Mouse (Mus musculus): Measurements from ENCODE around the gene Hook2.

Gene Hook2

GRCm38 (mm10) chr8:84987388-84987787, 3.0 kb upstream of the Hook2 start:
- DNase-seq (ENCODE audit: low spot score) = no peak

DNA sequence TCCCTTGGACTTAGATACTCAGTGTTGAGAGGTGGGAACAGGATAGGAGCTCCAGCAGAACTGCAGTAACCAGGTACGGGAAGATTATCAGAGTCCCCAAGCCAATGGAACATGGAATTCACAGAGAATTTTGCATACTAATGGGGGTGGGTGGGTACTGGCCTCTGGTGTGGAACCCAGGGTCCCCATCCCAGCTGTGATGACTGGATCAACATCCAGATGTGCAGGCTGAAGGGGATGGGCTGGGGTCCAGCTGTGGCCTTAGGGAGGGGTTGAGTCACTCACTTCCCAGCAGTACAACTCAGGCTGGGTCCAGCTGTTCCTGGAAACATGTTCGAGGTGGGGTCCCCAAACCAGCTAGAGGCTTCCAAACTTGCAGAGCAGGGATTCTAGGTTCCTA, 2.5 kb upstream of the Hook2 start:
- DNase-seq (ENCODE audit: low spot score) = no peak

- DNase-seq (ENCODE audit: low spot score) = no peak
Observed at GRCm38 (mm10) chr8:84989311-84989731, 1.1 kb upstream of the Hook2 start.

DNA sequence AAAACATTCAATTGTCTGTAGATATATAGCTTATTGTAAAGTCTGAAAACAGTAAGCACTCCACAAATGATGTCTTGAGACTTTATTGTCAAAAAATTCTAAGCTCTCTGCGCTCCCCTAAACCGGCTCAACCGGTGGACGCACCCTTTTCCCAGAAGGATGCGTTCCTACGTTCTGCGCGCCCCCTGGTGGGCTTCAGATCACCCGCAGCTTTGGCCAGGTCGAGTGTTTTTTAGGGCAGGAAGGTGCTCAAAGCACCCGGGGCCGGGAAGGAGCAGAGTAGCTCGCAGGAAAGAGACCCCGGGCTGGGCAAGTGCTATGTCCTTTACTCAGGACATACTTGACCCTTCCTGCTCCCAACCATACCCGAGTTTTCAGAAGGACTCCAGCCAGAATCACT, 593 bp upstream of the Hook2 start:
- DNase-seq (ENCODE audit: low spot score) = peak; percentile 87

DNA sequence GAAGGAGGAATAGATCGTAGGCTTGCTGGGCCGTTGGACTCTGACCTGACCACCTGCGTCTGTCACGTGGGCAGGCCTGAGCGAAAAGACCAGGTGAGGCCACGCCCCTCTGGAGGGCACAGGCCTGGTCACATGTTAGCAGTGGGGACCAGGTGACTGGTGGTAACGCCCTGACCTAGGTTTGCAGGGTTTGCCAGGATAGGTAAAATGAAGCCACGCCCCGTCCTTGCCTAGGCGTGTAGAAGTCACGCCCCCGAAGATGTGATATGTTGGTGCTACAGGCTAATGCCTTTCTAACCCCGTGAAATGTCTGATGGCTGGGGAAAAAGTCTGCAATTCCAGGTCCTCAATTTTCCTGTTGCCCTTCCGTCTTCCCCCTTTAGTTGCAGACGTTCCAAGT, 433 bp downstream of the Hook2 start:
- DNase-seq (ENCODE audit: low spot score) = no peak

GRCm38 (mm10) chr8:84994375-84994774, 4.0 kb downstream of the Hook2 start:
- no peak for DNase-seq (ENCODE audit: low spot score)

- no peak for DNase-seq (ENCODE audit: low spot score)
Observed at GRCm38 (mm10) chr8:84995680-84996079, 5.3 kb downstream of the Hook2 start.

- DNase-seq (ENCODE audit: low spot score) = no peak
Observed at GRCm38 (mm10) chr8:84996978-84997377, 6.6 kb downstream of the Hook2 start.

GRCm38 (mm10) chr8:84997649-84998295, 7.4 kb downstream of the Hook2 start:
- DNase-seq (ENCODE audit: low spot score) = no peak

- DNase-seq (ENCODE audit: low spot score) = no peak
Observed at GRCm38 (mm10) chr8:85007686-85008085, 17.3 kb downstream of the Hook2 start.

- DNase-seq (ENCODE audit: low spot score) = no peak
Observed at GRCm38 (mm10) chr8:85011242-85011641, 20.8 kb downstream of the Hook2 start.

- DNase-seq (ENCODE audit: low spot score) = no peak
Observed at GRCm38 (mm10) chr8:85013230-85013840, 22.9 kb downstream of the Hook2 start.

DNA sequence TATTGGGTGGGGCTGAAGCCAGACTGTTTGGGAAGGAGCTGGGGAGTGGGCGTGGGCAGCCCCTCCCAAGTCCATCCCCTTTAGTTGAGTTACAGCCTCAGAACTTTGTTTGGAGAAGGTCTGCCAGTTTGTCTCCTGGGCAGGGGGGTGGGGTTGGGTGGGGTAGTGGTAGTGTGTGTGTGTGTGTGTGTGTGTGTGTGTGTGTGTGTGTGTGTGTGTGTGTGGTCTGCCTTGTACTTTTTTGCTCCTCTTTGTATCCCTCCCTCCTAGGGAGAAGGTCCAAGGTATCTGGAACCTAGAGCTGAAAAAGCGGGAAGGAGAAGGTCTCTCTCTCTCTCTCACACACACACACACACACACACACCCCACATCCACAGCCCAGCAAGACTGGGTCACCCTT, 24.0 kb downstream of the Hook2 start, which contains the start of gene Best2:
Best2 (minus strand) TSS at position 101 of the 400 bp plus-strand sequence.
- DNase-seq (ENCODE audit: low spot score) = no peak

DNA sequence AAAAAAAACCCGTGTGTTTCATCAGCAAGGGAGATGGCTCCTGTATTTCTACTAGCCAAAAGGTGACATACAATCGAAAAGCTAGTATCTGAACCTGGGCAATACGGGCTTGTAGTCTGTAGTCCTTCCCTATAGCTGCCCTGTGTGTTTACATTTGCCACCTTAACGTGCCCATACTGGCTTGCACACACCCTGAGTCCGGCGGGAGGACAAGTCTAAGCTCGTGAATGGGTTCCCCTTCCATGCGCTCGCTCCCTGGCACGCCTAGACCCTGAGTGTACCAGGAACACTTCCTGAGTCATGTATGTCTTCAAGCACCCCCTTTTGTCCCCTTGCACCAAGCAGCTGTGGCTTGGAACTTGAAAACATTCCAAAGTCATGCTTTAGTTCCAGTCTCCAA, 26.3 kb downstream of the Hook2 start:
- DNase-seq (ENCODE audit: low spot score) = no peak

DNA sequence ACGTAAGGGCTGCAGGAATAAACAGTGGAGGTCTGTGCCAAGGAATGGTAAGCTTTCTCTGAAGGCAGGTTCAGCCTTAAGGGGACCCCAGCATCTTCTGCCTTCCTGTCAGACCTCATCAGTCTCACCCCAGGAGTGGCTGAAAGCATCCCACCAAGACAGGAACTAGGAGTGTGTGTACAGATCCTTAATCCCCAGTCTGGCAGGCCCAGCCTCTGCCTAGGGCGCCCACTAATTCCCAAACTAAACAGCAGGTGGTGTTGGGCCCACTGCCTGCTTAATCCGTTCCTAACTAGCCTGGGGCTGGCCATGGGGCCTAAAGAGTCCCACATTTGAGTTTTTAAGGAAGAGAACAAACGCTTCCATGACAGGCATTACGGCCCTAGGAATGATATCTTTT, 26.8 kb downstream of the Hook2 start:
- no peak for DNase-seq (ENCODE audit: low spot score)

- DNase-seq (ENCODE audit: low spot score) = no peak
Observed at GRCm38 (mm10) chr8:85021514-85022055, 31.2 kb downstream of the Hook2 start.

- DNase-seq (ENCODE audit: low spot score) = no peak
Observed at GRCm38 (mm10) chr8:85023846-85024245, 33.4 kb downstream of the Hook2 start.

GRCm38 (mm10) chr8:85025098-85025932, 34.9 kb downstream of the Hook2 start, which contains the start of gene Asna1:
Asna1 (minus strand) TSS chr8:85025281.
- peak; percentile 88 for DNase-seq (ENCODE audit: low spot score)

DNA sequence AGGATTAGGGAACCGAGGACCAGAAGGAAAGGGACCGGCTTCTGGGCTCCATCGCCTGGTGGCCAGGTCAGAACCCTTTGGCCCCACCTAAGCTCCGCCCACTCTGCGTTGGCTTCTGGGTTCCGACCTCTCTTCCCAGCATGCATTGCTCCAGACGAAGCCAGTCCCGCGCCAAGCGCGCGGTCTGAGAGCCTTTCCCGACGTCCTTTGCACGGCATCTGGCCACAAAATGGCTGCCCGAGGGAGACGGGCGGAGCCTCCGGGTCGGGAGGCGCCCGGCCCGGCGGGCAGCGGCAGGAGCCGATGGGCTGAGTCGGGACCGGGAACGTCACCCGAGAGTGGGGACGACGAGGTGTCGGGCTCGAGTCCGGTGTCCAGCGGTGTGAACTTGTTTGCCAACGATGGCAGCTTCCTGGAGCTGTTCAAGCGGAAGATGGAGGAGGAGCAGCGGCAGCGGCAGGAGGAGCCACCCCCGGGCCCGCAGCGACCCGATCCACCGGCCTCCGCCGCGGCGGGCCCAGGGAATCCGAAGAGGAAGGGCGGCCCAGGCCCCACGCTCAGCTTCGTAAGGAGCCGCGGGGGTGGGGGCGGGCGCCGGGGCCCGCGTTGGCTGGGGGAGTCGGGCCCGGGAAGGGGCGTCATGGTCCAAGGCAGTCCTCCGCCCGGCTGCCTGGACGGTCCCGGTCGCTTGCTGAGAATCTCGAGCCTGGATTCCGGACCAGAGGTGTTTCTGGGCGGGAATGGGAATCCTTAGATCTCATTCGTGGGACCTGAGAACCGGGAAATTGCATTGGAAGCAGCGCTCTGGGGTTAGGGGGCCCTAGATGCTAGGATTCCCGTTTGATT, 36.5 kb downstream of the Hook2 start, which contains the start of gene Trir:
Trir (plus strand) TSS at position 154 of the 846 bp plus-strand sequence.
- DNase-seq (ENCODE audit: low spot score) = peak; percentile 91

DNA sequence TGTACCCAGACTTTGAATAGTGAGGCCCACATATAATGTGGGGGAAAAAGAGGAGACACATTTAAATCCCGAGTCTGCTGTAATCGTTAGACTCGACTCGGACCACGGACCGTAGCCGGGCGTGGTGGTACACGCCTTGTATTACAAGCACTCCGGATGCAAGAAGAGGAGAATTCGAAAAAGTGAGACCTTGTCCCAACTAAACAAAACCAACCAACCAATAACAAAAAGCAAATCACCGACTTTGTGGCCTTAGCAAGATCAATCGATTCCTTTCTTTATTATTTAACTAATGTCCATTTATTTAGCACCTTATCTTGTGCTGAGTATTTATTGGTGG, 37.1 kb downstream of the Hook2 start:
- no peak for DNase-seq (ENCODE audit: low spot score)

GRCm38 (mm10) chr8:85027922-85028321, 37.5 kb downstream of the Hook2 start:
- DNase-seq (ENCODE audit: low spot score) = no peak

- DNase-seq (ENCODE audit: low spot score) = no peak
Observed at GRCm38 (mm10) chr8:85029271-85029670, 38.9 kb downstream of the Hook2 start.

Measured in layer of hippocampus, adult 9-10 months (tissue).